Mouse (Mus musculus): ENCODE results near the gene Adat3. TPM values are rescaled to one million over a fixed set of nuclear protein-coding genes. Genes with fewer than 3 reads are reported as not detected.
"Not testable (repeated sequence)": the region's sequence is repeated elsewhere in the genome, so short reads cannot be mapped to it uniquely, and the experiment has no call there.

The Adat3 gene
- total RNA-seq, 2 experiments from 2014 or later = 2.6 to 2.9 TPM

- no peak for DNase-seq
Observed at GRCm38 (mm10) chr10:80611905-80612304, 9.2 kb downstream of the Adat3 start.

GRCm38 (mm10) chr10:80613821-80614220 is 11.1 kb downstream of the Adat3 start:
- no peak for DNase-seq

- no peak for DNase-seq
Observed at GRCm38 (mm10) chr10:80614351-80614750, 11.7 kb downstream of the Adat3 start.

- peak; percentile 54 for DNase-seq
Observed at GRCm38 (mm10) chr10:80618181-80618580, 15.5 kb downstream of the Adat3 start.

- no peak for DNase-seq
Observed at GRCm38 (mm10) chr10:80619465-80620244, 17.0 kb downstream of the Adat3 start.

- no peak for DNase-seq
Observed at GRCm38 (mm10) chr10:80620365-80620764, 17.7 kb downstream of the Adat3 start.

GRCm38 (mm10) chr10:80620796-80621689 is 18.4 kb downstream of the Adat3 start:
- DNase-seq = no peak

GRCm38 (mm10) chr10:80621690-80621939 is 18.9 kb downstream of the Adat3 start:
- no peak for DNase-seq

- DNase-seq = peak; percentile 99
Observed at GRCm38 (mm10) chr10:80621940-80622660, 19.4 kb downstream of the Adat3 start.

- DNase-seq = peak; percentile 72
Observed at GRCm38 (mm10) chr10:80622661-80623456, 20.2 kb downstream of the Adat3 start, which contains the start of gene Csnk1g2. TSS of gene Csnk1g2 (plus strand) at chr10:80622838.

- DNase-seq = peak; percentile 70
Observed at GRCm38 (mm10) chr10:80623457-80624191, 20.9 kb downstream of the Adat3 start.

- no peak for DNase-seq
Observed at GRCm38 (mm10) chr10:80625764-80626163, 23.1 kb downstream of the Adat3 start.

- DNase-seq = peak; percentile 73
Observed at GRCm38 (mm10) chr10:80627685-80628084, 25.0 kb downstream of the Adat3 start.

- DNase-seq = no peak
Observed at GRCm38 (mm10) chr10:80628925-80629324, 26.2 kb downstream of the Adat3 start.

- no peak for DNase-seq
Observed at GRCm38 (mm10) chr10:80635345-80635744, 32.7 kb downstream of the Adat3 start.

GRCm38 (mm10) chr10:80646936-80647335 is 44.3 kb downstream of the Adat3 start:
- no peak for DNase-seq

GRCm38 (mm10) chr10:80649910-80650309 is 47.2 kb downstream of the Adat3 start:
- DNase-seq = not testable (repeated sequence)

GRCm38 (mm10) chr10:80650392-80650791 is 47.7 kb downstream of the Adat3 start:
- no peak for DNase-seq

- no peak for DNase-seq
Observed at GRCm38 (mm10) chr10:80653156-80653720, 50.6 kb downstream of the Adat3 start.

- no peak for DNase-seq
Observed at GRCm38 (mm10) chr10:80654866-80655265, 52.2 kb downstream of the Adat3 start.
